Mouse (Mus musculus): ENCODE measurements at regions not wholly inside any gene's neighbourhood (a gene's known extent, or its start where the extent isn't known, plus 50 kb on each side); places are given as distances from the start of the nearest gene placed in this dataset.

DNA sequence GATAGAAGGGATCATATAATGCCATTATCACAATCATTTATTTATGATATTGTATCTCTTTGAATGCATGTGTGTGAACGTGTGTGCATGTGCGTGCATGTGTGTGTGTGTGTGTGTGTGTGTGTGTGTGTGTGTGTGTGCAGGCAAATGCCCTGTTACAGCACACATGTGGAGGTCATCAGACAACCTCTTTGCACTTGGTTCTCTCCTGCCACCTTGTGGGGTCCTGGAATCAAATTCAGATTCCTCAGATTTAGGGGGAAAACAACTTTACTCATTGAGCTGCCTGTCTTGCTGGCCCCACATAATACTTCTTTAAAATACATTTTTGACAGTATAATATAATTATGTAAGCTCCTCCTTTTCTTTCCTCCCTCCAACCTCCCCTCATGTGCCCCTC is 195.7 kb upstream of the Zic1 start:
- no peak for TF ChIP-seq POLR2A (IDR thresholded peaks at IDR 0.05; ENCODE audit: borderline replicate concordance, insufficient read depth, low read length)
- TF ChIP-seq CTCF (IDR thresholded peaks at IDR 0.05; ENCODE audit: borderline replicate concordance, insufficient read depth, low read depth, low read length) = peak; percentile 24; the same call in 1 of the 2 replicates
